Mouse (Mus musculus): Measurements from ENCODE around the gene Ugt1a7c.
"Not testable (repeated sequence)": the region's sequence is repeated elsewhere in the genome, so short reads cannot be mapped to it uniquely, and the experiment has no call there.

Ugt1a7c gene

GRCm38 (mm10) chr1:88120550-88120949, 25.7 kb downstream of the Ugt1a7c start:
- DNase-seq = not testable (repeated sequence)

- DNase-seq = peak; percentile 70 to 78
Observed at GRCm38 (mm10) chr1:88121521-88121920, 26.7 kb downstream of the Ugt1a7c start.

- DNase-seq = peak in 1 of 2 experiments; percentile 44
Observed at GRCm38 (mm10) chr1:88125827-88126360, 31.0 kb downstream of the Ugt1a7c start.

- not testable (repeated sequence) for DNase-seq
Observed at GRCm38 (mm10) chr1:88129091-88129490, 34.2 kb downstream of the Ugt1a7c start.

- not testable (repeated sequence) for DNase-seq
Observed at GRCm38 (mm10) chr1:88130223-88130622, 35.4 kb downstream of the Ugt1a7c start.

GRCm38 (mm10) chr1:88133908-88134456, 39.1 kb downstream of the Ugt1a7c start:
- peak in 1 of 2 experiments; percentile 12 for DNase-seq

GRCm38 (mm10) chr1:88134457-88135011, 39.7 kb downstream of the Ugt1a7c start, which contains the start of gene Ugt1a6a:
Gene Ugt1a6a (plus strand): TSS chr1:88134809.
- peak; percentile 26 to 50 for DNase-seq

GRCm38 (mm10) chr1:88135229-88135904, 40.5 kb downstream of the Ugt1a7c start:
- not testable (repeated sequence) for DNase-seq

- DNase-seq = no peak
Observed at GRCm38 (mm10) chr1:88136646-88137045, 41.8 kb downstream of the Ugt1a7c start.

GRCm38 (mm10) chr1:88137264-88137663, 42.4 kb downstream of the Ugt1a7c start:
- no peak for DNase-seq

- no peak for DNase-seq
Observed at GRCm38 (mm10) chr1:88138145-88138544, 43.3 kb downstream of the Ugt1a7c start.

GRCm38 (mm10) chr1:88140492-88140891, 45.6 kb downstream of the Ugt1a7c start:
- peak; percentile 75 to 82 for DNase-seq

- DNase-seq = peak; percentile 67 to 86
Observed at GRCm38 (mm10) chr1:88143966-88144675, 49.3 kb downstream of the Ugt1a7c start.

- peak; percentile 35 to 65 for DNase-seq
Observed at GRCm38 (mm10) chr1:88145278-88145677, 50.4 kb downstream of the Ugt1a7c start.

- peak; percentile 16 to 33 for DNase-seq
Observed at GRCm38 (mm10) chr1:88150133-88150532, 55.3 kb downstream of the Ugt1a7c start.

GRCm38 (mm10) chr1:88158430-88158829, 63.6 kb downstream of the Ugt1a7c start:
- DNase-seq = no peak

- no peak for DNase-seq
Observed at GRCm38 (mm10) chr1:88165711-88166110, 70.8 kb downstream of the Ugt1a7c start, which contains the start of gene Ugt1a5. Gene Ugt1a5 (plus strand): TSS chr1:88166012.

- DNase-seq = not testable (repeated sequence)
Observed at GRCm38 (mm10) chr1:88172190-88172589, 77.3 kb downstream of the Ugt1a7c start.

- DNase-seq = peak in 1 of 2 experiments; percentile 40
Observed at GRCm38 (mm10) chr1:88179657-88180056, 84.8 kb downstream of the Ugt1a7c start.

- DNase-seq = no peak
Observed at GRCm38 (mm10) chr1:88186325-88186935, 91.6 kb downstream of the Ugt1a7c start.

GRCm38 (mm10) chr1:88192136-88192535, 97.3 kb downstream of the Ugt1a7c start:
- DNase-seq = no peak

GRCm38 (mm10) chr1:88195687-88196086, 100.8 kb downstream of the Ugt1a7c start:
- DNase-seq = peak; percentile 83 to 92

All from kidney, postnatal 36 days (tissue).